ENCODE assay signal across 8 mouse cellular contexts in the genomic region with DNA sequence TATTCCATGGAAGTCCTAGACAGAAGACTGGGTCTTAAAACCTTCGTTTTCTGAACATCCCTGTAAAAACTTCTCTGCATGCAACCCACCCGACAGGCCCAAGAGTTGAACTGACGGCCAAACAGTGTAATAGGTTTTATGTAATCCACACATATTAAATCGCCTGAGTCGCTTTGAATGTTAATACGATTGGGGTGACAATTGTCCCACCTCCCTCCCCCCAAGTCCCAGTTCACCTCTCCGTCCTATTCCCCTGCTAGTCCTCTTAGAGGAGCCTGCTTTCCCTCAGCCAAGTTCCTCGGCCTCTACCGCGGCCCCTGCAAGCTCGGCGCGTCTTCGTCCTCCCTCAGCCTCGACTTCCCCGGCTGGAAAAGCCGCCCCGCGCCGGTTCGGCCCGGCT. TPM values are rescaled to one million over a fixed set of nuclear protein-coding genes. Genes with fewer than 3 reads are reported as not detected.
A peak's percentile ranks its signal among the peaks of the same experiment; 100 is the strongest.
DNase-seq lines count a peak whose midpoint lies in the region; ATAC-seq and TF ChIP-seq lines count a peak whose summit lies in the region.

No protein-coding gene starts in this region.

- H3K27ac ChIP-seq in heart, embryonic 13.5 days (replicated peaks): peak overlapping the region; percentile 98
- H3K27ac ChIP-seq in ES-E14 (ENCODE audit: insufficient read depth, low read depth, low read length, poor library complexity, severe bottlenecking): peak overlapping the region; percentile 100
- H3K27ac ChIP-seq in forebrain, embryonic 12.5 days: peak overlapping the region; percentile 98
- peak overlapping the region; percentile 96 for H3K27ac ChIP-seq in liver, embryonic 13.5 days

- WGBS in heart, embryonic 13.5 days: under 1% methylated on average over 22 of the region's 22 CpGs
- WGBS in forebrain, embryonic 12.5 days: under 1% methylated on average over 22 of the region's 22 CpGs
- under 1% methylated on average over 22 of the region's 22 CpGs for WGBS in liver, embryonic 13.5 days (ENCODE audit: insufficient replicate concordance)

- peak overlapping the region; percentile 99 for H3K9ac ChIP-seq in heart, embryonic 13.5 days
- H3K9ac ChIP-seq in ES-E14 (ENCODE audit: insufficient read depth, low read depth, low read length, poor library complexity, severe bottlenecking): peak overlapping the region; percentile 99
- peak overlapping the region; percentile 98 for H3K9ac ChIP-seq in forebrain, embryonic 12.5 days
- H3K9ac ChIP-seq in liver, embryonic 13.5 days: peak overlapping the region; percentile 98

- peak overlapping the region; percentile 84 for H3K4me2 ChIP-seq in heart, embryonic 13.5 days
- H3K4me2 ChIP-seq in forebrain, embryonic 12.5 days: peak overlapping the region; percentile 72
- peak overlapping the region; percentile 85 for H3K4me2 ChIP-seq in liver, embryonic 13.5 days

- H3K4me3 ChIP-seq in heart, embryonic 13.5 days: peak overlapping the region; percentile 97
- peak overlapping the region; percentile 71 to 88 for H3K4me3 ChIP-seq in ES-E14 (ENCODE audit: insufficient read depth in 1 of 2, low read depth in 1 of 2, low read length in 2 of 2, poor library complexity in 1 of 2, severe bottlenecking in 1 of 2)
- peak overlapping the region; percentile 98 for H3K4me3 ChIP-seq in forebrain, embryonic 12.5 days (replicated peaks)
- peak overlapping the region; percentile 98 for H3K4me3 ChIP-seq in liver, embryonic 13.5 days (replicated peaks)

- 0 out of 2 replicates have a peak, but pooled peaks have one; percentile 1 for ATAC-seq in heart, embryonic 13.5 days (ENCODE audit: extremely low read depth, insufficient number of reproducible peaks, low FRiP score, low TSS enrichment)
- ATAC-seq in forebrain, embryonic 12.5 days (ENCODE audit: low FRiP score): peak; percentile 2; the same call in 1 of the 2 replicates
- ATAC-seq in liver, embryonic 13.5 days (ENCODE audit: low read depth): peak; percentile 11; the same call in 1 of the 2 replicates

- no peaks in the 10 kb centered on the region for H3K27me3 ChIP-seq in heart, embryonic 13.5 days (replicated peaks)
- H3K27me3 ChIP-seq in forebrain, embryonic 12.5 days: no peaks in the 10 kb centered on the region
- H3K27me3 ChIP-seq in liver, embryonic 13.5 days: no peaks in the 10 kb centered on the region
- no peaks in the 10 kb centered on the region for H3K27me3 ChIP-seq in splenic B cell, adult 2 months (ENCODE audit: control insufficient read depth, insufficient read depth, low read length, poor library complexity, severe bottlenecking)

- H3K9me3 ChIP-seq in heart, embryonic 13.5 days: no peaks in the 10 kb centered on the region
- no peaks in the 10 kb centered on the region for H3K9me3 ChIP-seq in ES-E14 (ENCODE audit: control insufficient read depth, insufficient read depth, low read depth, low read length)
- no peaks in the 10 kb centered on the region for H3K9me3 ChIP-seq in forebrain, embryonic 12.5 days
- no peaks in the 10 kb centered on the region for H3K9me3 ChIP-seq in liver, embryonic 13.5 days (replicated peaks)

- DNase-seq in heart, postnatal 4 days: no peak
- DNase-seq in ES-E14 (ENCODE audit: low read depth, low spot score): no peak
- no peak for DNase-seq in liver, embryonic 13.5 days
- DNase-seq in splenic B cell, adult 2 months (ENCODE audit: low read depth, low spot score): peak; percentile 26
- no peak for DNase-seq in thymus, postnatal 4 days
- DNase-seq in adrenal gland, postnatal 14 days: no peak

- peaks cover 26% of the 10 kb centered on the region for H3K4me1 ChIP-seq in heart, embryonic 13.5 days
- H3K4me1 ChIP-seq in ES-E14 (ENCODE audit: control insufficient read depth in 2 of 2, insufficient read depth in 2 of 2, low read length in 2 of 2, poor library complexity in 1 of 2): no peaks in the 10 kb centered on the region; a peak in 1 of 4 replicates
- peaks cover 21% of the 10 kb centered on the region for H3K4me1 ChIP-seq in forebrain, embryonic 12.5 days
- peaks cover 42% of the 10 kb centered on the region for H3K4me1 ChIP-seq in liver, embryonic 13.5 days (replicated peaks)

- in situ Hi-C loops in ES-E14 (cut with MboI; ENCODE audit: low sequenced_read_pairs in 2 of 2, unreplicated experiment in 2 of 2): no loop called here

- peaks cover 10% of the 10 kb centered on the region for H3K36me3 ChIP-seq in heart, embryonic 13.5 days
- no peaks in the 10 kb centered on the region; the same call in 1 of the 2 replicates for H3K36me3 ChIP-seq in ES-E14 (ENCODE audit: control insufficient read depth, insufficient read depth, low read length, poor library complexity, severe bottlenecking)
- H3K36me3 ChIP-seq in forebrain, embryonic 12.5 days (replicated peaks): peaks cover 10% of the 10 kb centered on the region
- H3K36me3 ChIP-seq in liver, embryonic 13.5 days: peaks cover 9% of the 10 kb centered on the region
- H3K36me3 ChIP-seq in splenic B cell, adult 2 months (ENCODE audit: control insufficient read depth, insufficient read depth, low read length, poor library complexity, severe bottlenecking): no peaks in the 10 kb centered on the region

TF ChIP-seq in ES-E14, 5 proteins besides CTCF, POLR2A, EP300 and RAD21:
- TF ChIP-seq CHD2 (IDR thresholded peaks at IDR 0.05; ENCODE audit: low read depth, low read length): no peak

RNA-seq across cellular contexts. Expression of gene Fbxo36, which starts 1.5 kb away (rescaled TPM):
- 6.5 and 8.9 TPM in 2 replicates for polyA plus RNA-seq in heart, embryonic 13.5 days (2015; fragmentation: Nextera tagmentation; extraction: Ambion mirVana)
- total RNA-seq in heart, postnatal 4 days (2021): 1 to 10 TPM; 1.4 to 2.4 TPM
- 3.1 and 4.3 TPM in 2 replicates for total RNA-seq in ES-E14 (2012; rRNA removed)
- 9.5 and 11.6 TPM in 2 replicates for polyA plus RNA-seq in forebrain, embryonic 12.5 days (2016; fragmentation: Nextera tagmentation; extraction: Ambion mirVana)
- polyA plus RNA-seq in liver, embryonic 13.5 days (2015; fragmentation: Nextera tagmentation; extraction: Ambion mirVana): 8.1 and 8.6 TPM in 2 replicates
- 6.4 and 7.8 TPM in 2 replicates for total RNA-seq in adrenal gland, postnatal 14 days (2021)

RNA-seq across cellular contexts. Expression of gene Trip12, which starts 2.2 kb away (rescaled TPM):
- polyA plus RNA-seq in heart, embryonic 13.5 days (2015; fragmentation: Nextera tagmentation; extraction: Ambion mirVana): 52.1 and 52.4 TPM in 2 replicates
- 100 to 1,000 TPM; 252 to 260 TPM for total RNA-seq in heart, postnatal 4 days (2021)
- total RNA-seq in ES-E14 (2012; rRNA removed): 368 and 425 TPM in 2 replicates
- 107 and 108 TPM in 2 replicates for polyA plus RNA-seq in forebrain, embryonic 12.5 days (2016; fragmentation: Nextera tagmentation; extraction: Ambion mirVana)
- polyA plus RNA-seq in liver, embryonic 13.5 days (2015; fragmentation: Nextera tagmentation; extraction: Ambion mirVana): 29.6 and 48.1 TPM in 2 replicates
- total RNA-seq in adrenal gland, postnatal 14 days (2021): 224 and 225 TPM in 2 replicates
